Mouse (Mus musculus): ENCODE results near the gene Gm10645. TPM values are rescaled to one million over a fixed set of nuclear protein-coding genes. Genes with fewer than 3 reads are reported as not detected.

Gene Gm10645
- total and polyA plus RNA-seq, 3 experiments = not detected

DNA sequence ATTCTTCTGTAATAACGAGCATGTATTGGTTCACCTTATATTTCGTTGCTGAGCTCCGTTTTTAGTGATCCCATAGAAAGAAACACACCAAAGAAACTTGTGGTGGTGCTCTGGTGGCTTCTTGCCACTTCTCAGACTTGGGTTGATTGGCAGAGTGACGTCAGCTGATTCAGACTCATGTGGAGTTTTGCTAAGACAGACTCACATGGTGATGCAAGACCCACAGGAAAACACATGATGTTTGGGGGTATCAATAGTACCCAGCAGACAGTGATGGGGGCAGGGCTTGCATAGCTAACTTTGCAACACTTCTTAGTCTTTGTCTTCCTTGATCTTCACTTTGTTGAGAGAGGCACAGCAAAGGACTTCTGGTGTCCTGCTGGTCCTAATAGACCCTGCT is 21.4 kb downstream of the Gm10645 start:
- Histone ChIP-seq H3K27ac (ENCODE audit: control insufficient read depth, low read depth, low read length) (no peak overlapping the region), H3K4me3 (ENCODE audit: control insufficient read depth in 1 of 2, insufficient read depth in 1 of 2, low read depth in 2 of 2, low read length in 2 of 2) (no peak overlapping the region), H3K9ac (ENCODE audit: control insufficient read depth, low read depth, low read length, poor library complexity, severe bottlenecking) (no peak overlapping the region), H3K79me2 (ENCODE audit: control insufficient read depth, insufficient read depth, low read length, poor library complexity) (no peaks in the 10 kb centered on the region), H3K27me3 (ENCODE audit: control insufficient read depth in 1 of 2, insufficient read depth in 2 of 2, low read length in 2 of 2) (no peaks in the 10 kb centered on the region), H3K9me3 (replicated peaks; ENCODE audit: insufficient read depth, low read length) (no peaks in the 10 kb centered on the region), H3K36me3 (ENCODE audit: control insufficient read depth in 1 of 2, insufficient read depth in 2 of 2, low read length in 2 of 2) (no peaks in the 10 kb centered on the region), H3K4me1 (ENCODE audit: control insufficient read depth in 1 of 2, insufficient read depth in 2 of 2, low read length in 2 of 2) (no peaks in the 10 kb centered on the region)
- TF ChIP-seq ZNF384 (IDR thresholded peaks at IDR 0.05; ENCODE audit: low read depth, low read length) (no peak), SMC3 (IDR thresholded peaks at IDR 0.05; ENCODE audit: low read depth, low read length) (no peak), SIN3A (IDR thresholded peaks at IDR 0.05; ENCODE audit: low read length) (no peak), MAFK (IDR thresholded peaks at IDR 0.05; ENCODE audit: borderline replicate concordance, low read depth, low read length) (no peak), CHD1 (IDR thresholded peaks at IDR 0.05; ENCODE audit: low read depth, low read length) (no peak), TAL1 (IDR thresholded peaks at IDR 0.05; ENCODE audit: low read length) (no peak), TBP (IDR thresholded peaks at IDR 0.05; ENCODE audit: low read depth, low read length) (no peak), GATA1 (IDR thresholded peaks at IDR 0.05; ENCODE audit: low read depth, low read length) (no peak), CTCF (IDR thresholded peaks at IDR 0.05 in 2 of 3, conservative IDR thresholded peaks at IDR 0.05 in 1 of 3; ENCODE audit: control insufficient read depth in 1 of 3, insufficient read depth in 1 of 3, low read depth in 2 of 3, low read length in 3 of 3, poor library complexity in 1 of 3, severe bottlenecking in 1 of 3) (no peak), NELFE (IDR thresholded peaks at IDR 0.05; ENCODE audit: low read depth, low read length) (no peak), GABPA (IDR thresholded peaks at IDR 0.05; ENCODE audit: low read depth, low read length) (no peak), BHLHE40 (IDR thresholded peaks at IDR 0.05; ENCODE audit: borderline replicate concordance, low read depth, low read length) (no peak)
- DNase-seq (ENCODE audit: low read depth, low spot score) = no peak

GRCm38 (mm10) chr8:83141358-83141757 is 24.6 kb downstream of the Gm10645 start:
- H3K79me2 ChIP-seq (ENCODE audit: control insufficient read depth, insufficient read depth, low read length, poor library complexity) = no peaks in the 10 kb centered on the region
- H3K9me3 ChIP-seq (replicated peaks; ENCODE audit: insufficient read depth, low read length) = no peaks in the 10 kb centered on the region
- no peak overlapping the region for H3K4me3 ChIP-seq (ENCODE audit: control insufficient read depth in 1 of 2, insufficient read depth in 1 of 2, low read depth in 2 of 2, low read length in 2 of 2)
- H3K27ac ChIP-seq (ENCODE audit: control insufficient read depth, low read depth, low read length) = no peak overlapping the region
- TF ChIP-seq ZKSCAN1 (IDR thresholded peaks at IDR 0.05; ENCODE audit: low read depth, low read length) (no peak), KAT2A (conservative IDR thresholded peaks at IDR 0.05; ENCODE audit: low read depth, low read length) (no peak), MAX (IDR thresholded peaks at IDR 0.05; ENCODE audit: low read length) (no peak), USF2 (IDR thresholded peaks at IDR 0.05; ENCODE audit: borderline replicate concordance in 1 of 2, insufficient read depth in 1 of 2, low read depth in 1 of 2, low read length in 2 of 2) (no peak), MEF2A (IDR thresholded peaks at IDR 0.05; ENCODE audit: extremely low read depth, insufficient replicate concordance, low read depth, low read length, poor library complexity, severe bottlenecking) (no peak), MYB (IDR thresholded peaks at IDR 0.05; ENCODE audit: low read depth, low read length) (no peak), GATA1 (IDR thresholded peaks at IDR 0.05; ENCODE audit: low read depth, low read length) (no peak), GABPA (IDR thresholded peaks at IDR 0.05; ENCODE audit: low read depth, low read length) (no peak), MAZ (IDR thresholded peaks at IDR 0.05; ENCODE audit: low read depth, low read length) (no peak), CHD1 (IDR thresholded peaks at IDR 0.05; ENCODE audit: low read depth, low read length) (no peak), POLR2AphosphoS2 (IDR thresholded peaks at IDR 0.05; ENCODE audit: low read length) (no peak), TCF12 (IDR thresholded peaks at IDR 0.05; ENCODE audit: low read depth, low read length) (no peak), NELFE (IDR thresholded peaks at IDR 0.05; ENCODE audit: low read depth, low read length) (no peak), MXI1 (IDR thresholded peaks at IDR 0.05; ENCODE audit: low read depth, low read length) (no peak), RAD21 (IDR thresholded peaks at IDR 0.05; ENCODE audit: low read depth, low read length) (no peak), MAFK (IDR thresholded peaks at IDR 0.05; ENCODE audit: borderline replicate concordance, low read depth, low read length) (no peak), RCOR1 (IDR thresholded peaks at IDR 0.05; ENCODE audit: low read depth, low read length) (no peak)
- H3K9ac ChIP-seq (ENCODE audit: control insufficient read depth, low read depth, low read length, poor library complexity, severe bottlenecking) = no peak overlapping the region
- DNase-seq (ENCODE audit: low read depth, low spot score) = no peak
- no peaks in the 10 kb centered on the region for H3K27me3 ChIP-seq (ENCODE audit: control insufficient read depth in 1 of 2, insufficient read depth in 2 of 2, low read length in 2 of 2)
- no peaks in the 10 kb centered on the region for H3K4me1 ChIP-seq (ENCODE audit: control insufficient read depth in 1 of 2, insufficient read depth in 2 of 2, low read length in 2 of 2)
- no peaks in the 10 kb centered on the region for H3K36me3 ChIP-seq (ENCODE audit: control insufficient read depth in 1 of 2, insufficient read depth in 2 of 2, low read length in 2 of 2)
